Mouse (Mus musculus): ENCODE measurements around the gene Plekhg5. TPM values are rescaled to one million over a fixed set of nuclear protein-coding genes. Genes with fewer than 3 reads are reported as not detected.

Gene Plekhg5
- 10.1 and 17.7 TPM in 2 replicates for polyA plus RNA-seq (2021; fragmentation: Nextera tagmentation)
- long read RNA-seq, experiment 1, transcript Plekhg5-204 (22 exons, 3,818 nt), result major isoform, 45 of 123 reads
- long read RNA-seq, experiment 1, transcript Plekhg5-206 (7 exons, 2,792 nt), result minor isoform, 12 of 123 reads
- long read RNA-seq, experiment 1, partial matches to known transcripts, result 26 of 123 reads
- long read RNA-seq, experiment 1, other reads (novel, unspliced or antisense), result 40 of 123 reads
- long read RNA-seq, experiment 2, partial matches to known transcripts, result 8 of 11 reads
- long read RNA-seq, experiment 2, other reads (novel, unspliced or antisense), result 2 of 11 reads

GRCm38 (mm10) chr4:152072121-152072601 lies at the start of gene Plekhg5:
TSS of gene Plekhg5 (plus strand) at chr4:152072498.

DNA sequence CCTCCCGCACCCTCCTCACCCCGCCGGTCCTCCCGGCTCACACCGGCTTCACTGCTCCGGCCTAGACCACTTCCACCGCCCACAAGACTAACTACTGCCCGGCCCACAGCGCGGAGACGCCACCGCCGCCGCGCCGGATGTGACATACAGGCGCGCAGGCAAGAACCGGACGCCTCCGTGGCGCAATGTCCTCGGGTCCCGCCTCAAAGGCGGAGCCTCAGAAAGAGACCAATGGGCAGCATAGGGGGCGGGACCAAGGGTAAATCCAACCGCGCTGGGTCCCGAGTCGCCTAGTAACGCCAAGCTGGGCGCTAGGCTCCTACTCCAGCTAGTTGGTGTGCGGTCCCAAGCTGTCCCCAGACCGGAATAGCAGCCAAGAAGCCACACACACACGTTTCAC lies 44.8 kb upstream of the Plekhg5 start, which contains the start of gene Zbtb48:
Zbtb48 (minus strand) TSS at position 148 of the 400 bp plus-strand sequence.

DNA sequence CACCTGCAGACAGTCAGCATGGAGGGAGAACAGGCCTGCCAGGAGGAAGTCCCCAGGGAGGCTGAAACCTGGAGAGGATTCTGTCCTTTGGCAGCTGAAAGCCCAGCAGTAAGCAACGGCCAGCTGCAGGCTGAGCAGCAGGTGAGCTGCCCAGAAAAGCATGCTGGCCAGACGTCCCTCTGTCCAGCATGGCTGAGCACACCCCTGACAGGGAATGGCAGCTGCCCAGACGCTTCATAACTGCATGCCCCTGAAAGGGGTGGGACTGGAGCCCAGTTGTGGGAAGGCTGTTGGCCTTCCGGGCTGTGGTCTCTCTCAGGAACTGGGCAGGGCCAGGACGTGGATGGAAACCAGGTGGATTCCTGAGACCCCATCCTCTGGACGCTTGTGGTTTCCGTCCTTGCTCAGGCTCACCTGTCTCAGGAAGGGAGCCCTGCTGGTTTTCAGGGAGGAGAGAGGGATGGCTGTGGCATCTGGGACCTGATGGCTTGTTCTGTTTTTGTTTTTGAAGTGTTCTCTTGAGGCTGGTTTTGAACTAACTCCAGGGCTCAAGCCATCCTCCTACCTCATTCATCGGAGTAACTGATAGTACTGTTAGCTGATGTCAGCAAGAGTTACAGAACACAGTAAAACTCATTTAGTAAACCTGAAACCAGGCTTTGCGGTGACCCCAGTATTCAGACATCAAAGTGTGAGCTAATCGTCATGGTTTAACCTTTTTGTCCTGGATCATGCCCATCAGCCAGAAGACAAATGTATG lies 33.9 kb upstream of the Plekhg5 start, which contains the start of gene Tas1r1:
Tas1r1 (minus strand) TSS at position 344 of the 760 bp plus-strand sequence.

DNA sequence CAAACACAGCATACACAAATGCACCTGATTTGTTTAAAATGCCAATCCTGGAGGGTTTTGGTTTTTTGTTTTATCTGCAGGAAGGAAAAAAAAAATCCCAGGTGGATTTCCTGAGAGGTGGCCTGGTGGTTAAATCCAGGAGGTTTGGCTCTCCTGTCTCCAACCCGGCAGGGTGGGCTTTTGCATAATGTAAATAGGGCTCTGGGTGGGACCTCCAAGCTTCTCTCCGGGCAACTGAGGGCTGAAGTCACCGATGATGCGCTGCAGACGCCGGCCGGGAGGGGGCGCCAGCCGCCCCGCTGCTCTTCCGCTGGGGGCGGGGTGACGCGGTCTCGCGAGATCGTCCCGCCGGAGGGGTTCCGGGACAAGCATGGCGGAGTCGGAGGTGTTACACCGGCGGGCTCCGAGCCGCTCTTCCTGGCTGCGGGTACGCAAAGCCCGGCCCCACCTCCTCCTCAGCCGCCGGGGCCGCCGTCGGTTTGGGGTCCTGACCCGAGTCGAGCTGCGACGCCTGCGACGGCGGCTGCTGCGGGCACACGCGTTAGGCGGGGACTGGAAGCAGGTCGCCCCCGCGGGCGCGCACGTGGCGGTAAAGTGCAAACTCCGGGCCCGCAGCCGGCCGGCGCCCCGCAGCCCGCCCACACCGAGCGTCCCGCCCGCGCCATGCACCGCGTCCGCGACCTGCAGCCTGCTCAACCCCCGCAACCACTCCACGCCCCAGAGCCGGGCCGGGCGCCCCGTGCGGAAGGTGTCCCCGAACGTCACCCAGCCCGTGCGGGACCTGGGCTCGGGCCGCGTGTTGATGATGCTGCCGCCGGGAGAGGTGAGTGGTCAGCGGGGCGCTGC lies 33.1 kb upstream of the Plekhg5 start, which contains the start of gene Nol9:
Nol9 (plus strand) TSS at position 337 of the 846 bp plus-strand sequence.

DNA sequence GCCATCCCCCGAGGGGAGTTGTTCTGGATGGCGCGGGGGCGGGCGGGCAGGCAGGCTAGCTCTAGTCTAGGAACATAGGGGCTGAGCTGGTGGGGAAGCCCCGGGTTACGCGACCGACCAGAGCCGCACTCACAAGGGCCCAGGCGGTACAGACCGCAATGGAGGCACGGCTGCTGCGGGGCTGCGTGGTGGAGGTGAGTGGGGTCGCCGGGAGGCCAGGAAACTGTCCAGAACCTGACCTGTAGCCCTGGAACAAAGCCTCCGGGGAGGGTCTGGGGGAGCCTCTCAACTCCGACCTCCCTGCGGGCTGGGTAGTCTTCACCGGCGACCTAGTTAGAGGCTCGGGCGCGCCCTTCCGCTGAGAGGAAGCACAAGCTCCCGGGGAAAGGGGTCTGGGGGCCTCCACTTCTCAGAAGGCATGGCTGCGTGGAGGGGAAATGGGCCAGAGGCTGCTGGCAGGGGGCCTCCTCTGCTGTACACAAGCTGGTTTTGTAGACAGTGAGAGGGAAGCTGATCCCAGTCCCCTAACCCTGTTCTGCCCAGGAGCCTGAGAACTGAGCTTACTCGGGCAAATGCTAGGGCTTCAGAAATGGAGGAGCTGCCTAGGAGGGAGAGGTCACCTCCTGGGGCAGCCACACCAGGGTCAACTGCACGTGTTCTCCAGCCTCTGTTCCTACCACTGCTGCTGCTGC lies 43.8 kb downstream of the Plekhg5 start, which contains the start of gene Tnfrsf25:
Tnfrsf25 (plus strand) TSS at position 14 of the 692 bp plus-strand sequence.

DNA sequence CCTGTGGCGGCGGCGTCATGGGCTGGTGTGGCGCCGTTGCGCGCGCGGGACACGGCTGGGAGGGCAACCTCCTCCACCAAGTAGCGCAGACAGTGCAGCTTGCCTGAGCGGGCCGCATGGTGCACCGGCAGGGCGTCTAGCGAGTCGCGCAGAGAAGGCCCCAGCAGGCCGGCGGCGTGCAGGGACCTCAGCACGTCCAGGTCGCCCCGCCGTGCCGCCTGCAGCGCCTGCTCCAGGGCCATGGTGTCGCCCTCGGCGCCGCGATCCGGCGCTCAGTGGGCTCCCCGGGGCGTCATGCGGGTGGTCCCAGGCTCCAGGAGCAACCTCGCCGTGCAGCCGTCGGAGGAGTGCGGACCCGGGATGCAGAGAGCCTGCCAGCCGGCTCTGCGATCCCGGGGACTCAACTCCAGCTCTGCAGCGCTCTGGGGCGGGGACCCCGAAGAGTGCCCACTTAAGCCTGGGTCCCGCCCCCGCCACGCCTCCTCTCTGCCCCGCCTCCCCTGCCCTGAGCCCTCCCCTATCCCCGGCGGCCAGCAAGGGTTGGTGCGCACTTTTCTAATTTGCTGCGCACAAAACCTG lies 79.8 kb downstream of the Plekhg5 start, which contains the start of gene Espn:
Espn (minus strand) TSS at position 406 of the 579 bp plus-strand sequence.

GRCm38 (mm10) chr4:152158585-152159284 lies 86.4 kb downstream of the Plekhg5 start, which contains the start of gene Hes2:
TSS of gene Hes2 (plus strand) at chr4:152158867.

Other genes starting within 250 kb of the Plekhg5 start
- gene Camta1, start 210.6 kb upstream of the Plekhg5 start, polyA plus RNA-seq (2021; fragmentation: Nextera tagmentation), result 121 and 188 TPM in 2 replicates
- 31.5 and 39.2 TPM in 2 replicates for gene Dnajc11, start 138.8 kb upstream of the Plekhg5 start, polyA plus RNA-seq (2021; fragmentation: Nextera tagmentation)
- gene Thap3, start 83.5 kb upstream of the Plekhg5 start, polyA plus RNA-seq (2021; fragmentation: Nextera tagmentation), result 18.2 and 24.9 TPM in 2 replicates
- gene Phf13, start 76.2 kb upstream of the Plekhg5 start, polyA plus RNA-seq (2021; fragmentation: Nextera tagmentation), result 5.4 and 8.9 TPM in 2 replicates
- gene Klhl21, start 63.7 kb upstream of the Plekhg5 start, polyA plus RNA-seq (2021; fragmentation: Nextera tagmentation), result 4.2 and 9.0 TPM in 2 replicates
- 6.2 and 6.5 TPM in 2 replicates for gene Zbtb48, start 44.8 kb upstream of the Plekhg5 start, polyA plus RNA-seq (2021; fragmentation: Nextera tagmentation)
- gene Tas1r1, start 33.9 kb upstream of the Plekhg5 start, polyA plus RNA-seq (2021; fragmentation: Nextera tagmentation), result 0.11 and 0.15 TPM in 2 replicates
- 5.2 and 9.1 TPM in 2 replicates for gene Nol9, start 33.2 kb upstream of the Plekhg5 start, polyA plus RNA-seq (2021; fragmentation: Nextera tagmentation)
- 0.10 and 0.37 TPM in 2 replicates for gene Tnfrsf25, start 43.4 kb downstream of the Plekhg5 start, polyA plus RNA-seq (2021; fragmentation: Nextera tagmentation)
- gene Espn, start 79.9 kb downstream of the Plekhg5 start, polyA plus RNA-seq (2021; fragmentation: Nextera tagmentation), result 0.93 and 2.0 TPM in 2 replicates
- not detected in 2 replicates for gene Hes2, start 86.4 kb downstream of the Plekhg5 start, polyA plus RNA-seq (2021; fragmentation: Nextera tagmentation)
- 310 and 366 TPM in 2 replicates for gene Acot7, start 105.6 kb downstream of the Plekhg5 start, polyA plus RNA-seq (2021; fragmentation: Nextera tagmentation)
- gene Gpr153, start 201.7 kb downstream of the Plekhg5 start, polyA plus RNA-seq (2021; fragmentation: Nextera tagmentation), result 2.4 and 6.7 TPM in 2 replicates
- 0.13 and 0.26 TPM in 2 replicates for gene Hes3, start 219.2 kb downstream of the Plekhg5 start, polyA plus RNA-seq (2021; fragmentation: Nextera tagmentation)
- gene Icmt, start 224.7 kb downstream of the Plekhg5 start, polyA plus RNA-seq (2021; fragmentation: Nextera tagmentation), result 17.0 and 18.5 TPM in 2 replicates
- 1.6 and 1.9 TPM in 2 replicates for gene Rnf207, start 246.5 kb downstream of the Plekhg5 start, polyA plus RNA-seq (2021; fragmentation: Nextera tagmentation)

Data from left cerebral cortex, adult 6 months (tissue).